Mouse (Mus musculus) forebrain, embryonic 10.5 days (tissue): ENCODE measurements at regions not wholly inside any gene's neighbourhood (a gene's known extent, or its start where the extent isn't known, plus 50 kb on each side); places are given as distances from the start of the nearest gene placed in this dataset.

Source experiments
- DNase-seq: peaks from one replicate; pipeline ENCODE4 v3.0.0-alpha.2; 2017; ENCODE audit warnings: low spot score; ENCODE audit errors: extremely low spot score
- H3K27ac ChIP-seq: fragments of 300-500 bp; sonication (generic); 2 replicates; pipeline ENCODE4 v1.5.1; 2016; ENCODE audit warnings: mild to moderate bottlenecking
- H3K27me3 ChIP-seq: fragments of 300-500 bp; sonication (generic); 2 replicates; pipeline ENCODE4 v1.6.1; 2016; ENCODE audit warnings: mild to moderate bottlenecking; ENCODE audit not compliant: poor library complexity, severe bottlenecking
- H3K36me3 ChIP-seq: fragments of 300-500 bp; sonication (generic); replicated peaks from 2 replicates; pipeline ENCODE4 v1.6.1; 2016; ENCODE audit warnings: mild to moderate bottlenecking, moderate library complexity
- H3K4me1 ChIP-seq: fragments of 300-500 bp; sonication (generic); 2 replicates; pipeline ENCODE4 v1.6.1; 2016
- H3K4me3 ChIP-seq: fragments of 300-500 bp; sonication (generic); 2 replicates; pipeline ENCODE4 v1.5.1; 2016; ENCODE audit warnings: mild to moderate bottlenecking, moderate library complexity
- H3K9me3 ChIP-seq: fragments of 300-500 bp; sonication (generic); 2 replicates; pipeline ENCODE4 v1.6.1; 2016; ENCODE audit warnings: mild to moderate bottlenecking, moderate library complexity
- WGBS: fragments of 180-500 bp; shearing (Covaris S2); methylation state at CpG from one replicate; pipeline ENCODE4 v1.1.7; 2016; 5-methylcytosine and 5-hydroxymethylcytosine counted together

- 94% methylated on average over 10 of the region's 10 CpGs for WGBS
- H3K27ac ChIP-seq: no peak overlapping the region
These were observed 128.3 kb upstream of the Krr1 start for GRCm38 (mm10) chr10:111844144-111844543.

GRCm38 (mm10) chr10:111845946-111846345 lies 126.5 kb upstream of the Krr1 start:
- peaks cover 23% of the 10 kb centered on the region for H3K4me1 ChIP-seq
- H3K36me3 ChIP-seq: no peaks in the 10 kb centered on the region
- no peaks in the 10 kb centered on the region for H3K9me3 ChIP-seq
- H3K27ac ChIP-seq: no peak overlapping the region
- no peaks in the 10 kb centered on the region for H3K27me3 ChIP-seq
- no peak for DNase-seq
- WGBS: 97% methylated on average over 2 of the region's 2 CpGs
- no peak overlapping the region for H3K4me3 ChIP-seq

More at GRCm38 (mm10) chr10:111844144-111844543, 128.3 kb upstream of the Krr1 start:
- Histone ChIP-seq H3K9me3 (no peaks in the 10 kb centered on the region), H3K4me3 (no peak overlapping the region), H3K27me3 (no peaks in the 10 kb centered on the region), H3K36me3 (no peaks in the 10 kb centered on the region), H3K4me1 (peaks cover 23% of the 10 kb centered on the region)
- DNase-seq: no peak

GRCm38 (mm10) chr10:111854254-111854653 lies 118.2 kb upstream of the Krr1 start:
- Histone ChIP-seq H3K9me3 (no peaks in the 10 kb centered on the region), H3K4me1 (peaks cover 9% of the 10 kb centered on the region), H3K27me3 (no peaks in the 10 kb centered on the region), H3K36me3 (no peaks in the 10 kb centered on the region), H3K27ac (no peak overlapping the region), H3K4me3 (no peak overlapping the region)
- no peak for DNase-seq
- WGBS: 88% methylated on average over 5 of the region's 5 CpGs

GRCm38 (mm10) chr10:111855496-111855895 lies 117.0 kb upstream of the Krr1 start:
- H3K36me3 ChIP-seq: no peaks in the 10 kb centered on the region
- H3K27me3 ChIP-seq: no peaks in the 10 kb centered on the region
- H3K27ac ChIP-seq: no peak overlapping the region
- no peak overlapping the region for H3K4me3 ChIP-seq
- 95% methylated on average over 18 of the region's 18 CpGs for WGBS
- no peak for DNase-seq
- H3K4me1 ChIP-seq: peaks cover 9% of the 10 kb centered on the region
- H3K9me3 ChIP-seq: no peaks in the 10 kb centered on the region

- 90% methylated on average over 6 of the region's 6 CpGs for WGBS
- Histone ChIP-seq H3K9me3 (no peaks in the 10 kb centered on the region), H3K4me1 (peaks cover 3% of the 10 kb centered on the region), H3K4me3 (no peak overlapping the region), H3K36me3 (no peaks in the 10 kb centered on the region), H3K27ac (no peak overlapping the region), H3K27me3 (no peaks in the 10 kb centered on the region)
- DNase-seq: no peak
These were observed 114.1 kb upstream of the Krr1 start for GRCm38 (mm10) chr10:111858403-111858802.

GRCm38 (mm10) chr10:111865286-111865830 lies 107.1 kb upstream of the Krr1 start:
- Histone ChIP-seq H3K4me1 (peaks cover 22% of the 10 kb centered on the region), H3K27me3 (no peaks in the 10 kb centered on the region), H3K4me3 (no peak overlapping the region), H3K36me3 (no peaks in the 10 kb centered on the region), H3K9me3 (no peaks in the 10 kb centered on the region), H3K27ac (no peak overlapping the region)
- DNase-seq: no peak
- WGBS: 80% methylated on average over 8 of the region's 8 CpGs

- Histone ChIP-seq H3K27ac (peak overlapping the region; percentile 66), H3K4me3 (peak overlapping the region; percentile 19; the same call in 1 of the 2 replicates), H3K9me3 (no peaks in the 10 kb centered on the region), H3K36me3 (no peaks in the 10 kb centered on the region), H3K4me1 (peaks cover 22% of the 10 kb centered on the region), H3K27me3 (no peaks in the 10 kb centered on the region)
- WGBS: 14% methylated on average over 6 of the region's 6 CpGs
- DNase-seq: no peak
These were observed 105.4 kb upstream of the Krr1 start for GRCm38 (mm10) chr10:111867102-111867501.

GRCm38 (mm10) chr10:111867538-111867937 lies 104.9 kb upstream of the Krr1 start:
- Histone ChIP-seq H3K27ac (peak overlapping the region; percentile 66), H3K36me3 (no peaks in the 10 kb centered on the region), H3K4me3 (peak overlapping the region; percentile 19; the same call in 1 of the 2 replicates), H3K4me1 (peaks cover 22% of the 10 kb centered on the region), H3K27me3 (no peaks in the 10 kb centered on the region), H3K9me3 (no peaks in the 10 kb centered on the region)
- no peak for DNase-seq
- WGBS: 4% methylated on average over 6 of the region's 6 CpGs

GRCm38 (mm10) chr10:111880354-111880753 lies 92.1 kb upstream of the Krr1 start:
- no peak overlapping the region for H3K4me3 ChIP-seq
- 77% methylated on average over 3 of the region's 3 CpGs for WGBS
- no peaks in the 10 kb centered on the region for H3K36me3 ChIP-seq
- DNase-seq: no peak
- H3K27me3 ChIP-seq: no peaks in the 10 kb centered on the region
- no peak overlapping the region for H3K27ac ChIP-seq
- H3K4me1 ChIP-seq: peaks cover 9% of the 10 kb centered on the region
- H3K9me3 ChIP-seq: no peaks in the 10 kb centered on the region

- Histone ChIP-seq H3K4me1 (peaks cover 9% of the 10 kb centered on the region), H3K4me3 (no peak overlapping the region), H3K36me3 (no peaks in the 10 kb centered on the region), H3K27ac (no peak overlapping the region), H3K9me3 (no peaks in the 10 kb centered on the region), H3K27me3 (no peaks in the 10 kb centered on the region)
- 80% methylated on average over 24 of the region's 24 CpGs for WGBS
- DNase-seq: no peak
These were observed 90.9 kb upstream of the Krr1 start for GRCm38 (mm10) chr10:111881339-111882211.

GRCm38 (mm10) chr10:111882521-111882920 lies 89.9 kb upstream of the Krr1 start:
- Histone ChIP-seq H3K27ac (no peak overlapping the region), H3K4me3 (no peak overlapping the region), H3K9me3 (no peaks in the 10 kb centered on the region), H3K36me3 (no peaks in the 10 kb centered on the region), H3K4me1 (peaks cover 9% of the 10 kb centered on the region), H3K27me3 (no peaks in the 10 kb centered on the region)
- WGBS: 94% methylated on average over 6 of the region's 6 CpGs
- DNase-seq: no peak

- no peak overlapping the region for H3K27ac ChIP-seq
- H3K36me3 ChIP-seq: no peaks in the 10 kb centered on the region
- no peaks in the 10 kb centered on the region for H3K9me3 ChIP-seq
- H3K4me3 ChIP-seq: no peak overlapping the region
- no peak for DNase-seq
- 94% methylated on average over 4 of the region's 4 CpGs for WGBS
- H3K4me1 ChIP-seq: peaks cover 9% of the 10 kb centered on the region
- H3K27me3 ChIP-seq: no peaks in the 10 kb centered on the region
These were observed 87.8 kb upstream of the Krr1 start for GRCm38 (mm10) chr10:111884701-111885100.

GRCm38 (mm10) chr10:111889111-111889510 lies 83.4 kb upstream of the Krr1 start:
- no peak for DNase-seq
- Histone ChIP-seq H3K4me1 (no peaks in the 10 kb centered on the region), H3K27me3 (no peaks in the 10 kb centered on the region), H3K4me3 (no peak overlapping the region), H3K36me3 (no peaks in the 10 kb centered on the region), H3K9me3 (no peaks in the 10 kb centered on the region), H3K27ac (no peak overlapping the region)
- WGBS: 91% methylated on average over 5 of the region's 5 CpGs
